Mouse (Mus musculus) stomach, embryonic 15.5 days (tissue): ENCODE measurements at regions not wholly inside any gene's neighbourhood (a gene's known extent, or its start where the extent isn't known, plus 50 kb on each side); places are given as distances from the start of the nearest gene placed in this dataset.
"Not testable (repeated sequence)": the region's sequence is repeated elsewhere in the genome, so short reads cannot be mapped to it uniquely, and the experiment has no call there.

Source experiments
- ATAC-seq: fragments of 200-750 bp; cut with Nextera tagmentation; 2 replicates; pipeline ENCODE4 v1.8.0; 2017; ENCODE audit warnings: low read depth, moderate number of reproducible peaks, moderate TSS enrichment; ENCODE audit not compliant: insufficient read depth, low FRiP score
- H3K27ac ChIP-seq: fragments of 300-500 bp; sonication (generic); 2 replicates; pipeline ENCODE4 v1.5.1; 2015; ENCODE audit warnings: mild to moderate bottlenecking, inconsistent platforms
- H3K27me3 ChIP-seq: fragments of 300-500 bp; sonication (generic); replicated peaks from 2 replicates; pipeline ENCODE4 v1.6.1; 2015; ENCODE audit warnings: inconsistent platforms
- H3K36me3 ChIP-seq: fragments of 300-500 bp; sonication (generic); 2 replicates; pipeline ENCODE4 v1.6.1; 2015; ENCODE audit warnings: inconsistent platforms
- H3K4me1 ChIP-seq: fragments of 300-500 bp; sonication (generic); 2 replicates; pipeline ENCODE4 v1.6.1; 2015; ENCODE audit warnings: inconsistent platforms
- H3K4me2 ChIP-seq: fragments of 300-500 bp; sonication (generic); 2 replicates; pipeline ENCODE4 v1.6.1; 2015; ENCODE audit warnings: mild to moderate bottlenecking, inconsistent platforms
- H3K4me3 ChIP-seq: fragments of 300-500 bp; sonication (generic); replicated peaks from 2 replicates; pipeline ENCODE4 v1.5.1; 2015; ENCODE audit warnings: inconsistent platforms
- H3K9ac ChIP-seq: fragments of 300-500 bp; sonication (generic); 2 replicates; pipeline ENCODE4 v1.6.1; 2015; ENCODE audit warnings: inconsistent platforms
- H3K9me3 ChIP-seq: fragments of 300-500 bp; sonication (generic); 2 replicates; pipeline ENCODE4 v1.6.1; 2016; ENCODE audit warnings: inconsistent platforms
- WGBS: fragments of 180-500 bp; shearing (Covaris S2); methylation state at CpG from one replicate; pipeline ENCODE4 v1.1.7; 2015; 5-methylcytosine and 5-hydroxymethylcytosine counted together

DNA sequence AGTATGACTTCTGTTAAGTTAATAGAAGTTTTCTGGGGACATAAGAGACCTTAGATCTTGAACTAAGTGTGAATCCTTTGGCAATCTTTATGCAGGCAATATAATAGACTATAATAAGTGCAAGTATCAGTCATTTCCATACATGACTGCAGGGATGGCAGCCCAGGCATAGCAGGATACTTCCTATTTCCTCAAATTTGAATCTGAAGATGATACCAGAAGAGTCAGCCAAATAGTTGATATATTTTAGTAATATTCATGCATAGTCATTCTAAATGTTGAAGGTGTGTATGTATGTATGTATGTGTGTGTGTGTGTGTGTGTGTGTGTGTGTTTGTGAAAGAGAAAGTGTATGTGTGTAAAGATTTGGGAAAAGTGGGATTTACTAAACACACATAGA is 64.3 kb downstream of the Prl2c2 start:
- not testable (repeated sequence) for H3K27ac ChIP-seq, H3K9me3 ChIP-seq, H3K9ac ChIP-seq, H3K4me1 ChIP-seq, ATAC-seq, H3K36me3 ChIP-seq, H3K4me3 ChIP-seq, H3K27me3 ChIP-seq, H3K4me2 ChIP-seq

DNA sequence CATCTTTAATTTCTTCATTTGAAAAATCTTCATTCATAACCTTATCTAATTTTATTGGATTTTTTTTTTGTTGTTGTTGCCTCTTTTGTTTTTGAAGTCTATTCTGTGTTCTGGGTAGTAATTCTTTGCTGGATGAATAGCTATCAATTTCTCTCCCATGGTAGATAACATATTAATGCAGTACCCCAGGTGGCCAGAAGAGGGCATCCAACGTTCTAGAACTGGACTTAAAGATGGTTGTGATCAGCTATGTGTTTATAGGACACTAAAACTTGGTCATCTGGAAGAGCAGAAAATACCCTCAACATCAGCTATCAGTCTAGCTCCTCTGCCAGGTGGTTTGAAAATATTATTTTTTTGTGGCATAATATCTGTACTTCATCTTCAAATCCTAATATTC is 70.1 kb downstream of the Prl2c2 start:
- not testable (repeated sequence) for H3K27ac ChIP-seq, H3K27me3 ChIP-seq, H3K9me3 ChIP-seq, H3K4me2 ChIP-seq, H3K36me3 ChIP-seq, H3K9ac ChIP-seq, H3K4me3 ChIP-seq, ATAC-seq, H3K4me1 ChIP-seq
- WGBS, result 1% methylated on average over 1 of the region's 1 CpGs

DNA sequence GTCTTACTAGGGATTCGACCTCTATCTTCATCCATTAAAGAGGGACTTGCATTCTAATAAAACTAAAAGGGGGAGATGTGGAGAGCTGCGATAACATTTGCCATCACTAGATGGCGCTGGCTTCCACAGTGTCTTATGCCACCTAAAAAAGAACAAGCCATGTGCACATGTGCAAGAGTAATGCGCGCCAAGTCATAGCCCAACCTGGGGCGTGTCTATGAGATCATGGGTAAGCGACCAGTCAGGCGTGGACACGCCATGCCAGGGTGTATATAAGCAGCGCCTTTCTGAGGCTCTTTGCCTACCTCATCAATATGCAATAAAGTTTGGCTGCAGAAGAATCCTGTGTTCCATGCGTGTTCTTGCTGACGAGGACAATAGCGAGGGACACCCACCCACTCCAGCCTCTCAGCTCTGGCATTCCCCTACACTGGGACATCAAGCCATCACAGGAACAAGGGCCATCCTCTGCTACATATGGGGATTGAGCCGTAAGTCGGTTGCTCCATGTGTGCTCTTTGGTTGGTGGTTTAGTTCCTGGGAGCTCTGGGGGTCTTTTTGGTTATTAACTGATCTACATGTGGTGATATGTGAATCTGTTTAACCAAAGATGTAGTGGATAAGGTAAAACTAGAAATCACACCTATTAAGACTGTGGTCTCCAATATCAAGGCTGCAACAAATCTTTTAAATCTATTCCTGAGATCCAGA is 73.1 kb downstream of the Prl2c2 start:
- not testable (repeated sequence) for H3K4me1 ChIP-seq, H3K27ac ChIP-seq, H3K36me3 ChIP-seq, H3K9ac ChIP-seq, H3K4me2 ChIP-seq, ATAC-seq, H3K4me3 ChIP-seq, H3K27me3 ChIP-seq
- WGBS, result 86% methylated on average over 15 of the region's 15 CpGs
- peaks cover 24% of the 10 kb centered on the region for H3K9me3 ChIP-seq

DNA sequence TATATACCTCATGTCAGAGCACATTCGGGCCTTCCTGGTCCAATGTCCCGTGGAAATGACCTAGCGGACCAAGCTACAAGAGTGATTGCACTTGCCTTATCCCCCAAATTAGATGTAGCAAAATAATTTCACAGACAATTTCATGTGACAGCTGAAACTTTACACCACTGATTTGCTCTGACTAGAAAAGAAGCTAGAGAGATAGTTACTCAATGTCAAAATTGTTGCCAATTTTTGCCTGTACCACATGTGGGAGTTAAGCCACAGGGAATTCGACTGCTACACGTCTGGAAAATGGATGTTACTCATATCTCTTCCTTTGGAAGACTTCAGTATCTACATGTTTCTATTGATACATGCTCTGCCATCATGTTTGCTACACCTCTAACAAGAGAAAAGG is 74.6 kb downstream of the Prl2c2 start:
- no peak for ATAC-seq

DNA sequence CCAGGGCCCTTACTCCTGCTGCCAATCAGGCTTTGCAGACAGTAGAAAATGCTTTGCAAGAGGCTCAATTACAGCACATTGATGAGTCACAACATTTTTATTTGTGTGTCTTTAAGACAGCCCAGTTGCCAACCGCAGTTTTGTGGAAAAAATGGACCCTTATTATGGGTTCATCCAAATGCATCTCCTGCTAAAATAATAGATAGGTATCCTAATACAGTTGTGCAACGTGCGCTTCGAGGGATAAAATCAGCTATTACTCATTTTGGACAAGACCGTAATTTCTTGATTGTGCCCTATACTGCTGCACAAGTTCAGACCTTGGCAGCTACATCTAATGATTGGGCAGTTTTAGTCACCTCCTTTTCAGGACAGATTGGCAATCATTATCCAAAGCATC is 75.4 kb downstream of the Prl2c2 start:
- Histone ChIP-seq H3K9me3 (peaks cover 33% of the 10 kb centered on the region), H3K27me3 (no peaks in the 10 kb centered on the region), H3K4me1 (no peaks in the 10 kb centered on the region), H3K9ac (no peak overlapping the region), H3K4me3 (no peak overlapping the region), H3K27ac (no peak overlapping the region), H3K4me2 (no peak overlapping the region), H3K36me3 (no peaks in the 10 kb centered on the region)
- 92% methylated on average over 5 of the region's 5 CpGs for WGBS
- no peak for ATAC-seq

More for the DNA sequence above, 74.6 kb downstream of the Prl2c2 start:
- Histone ChIP-seq H3K27me3 (no peaks in the 10 kb centered on the region), H3K4me2 (no peak overlapping the region), H3K36me3 (no peaks in the 10 kb centered on the region), H3K9me3 (peaks cover 31% of the 10 kb centered on the region), H3K4me1 (no peaks in the 10 kb centered on the region), H3K4me3 (no peak overlapping the region), H3K27ac (no peak overlapping the region), H3K9ac (no peak overlapping the region)
- WGBS, result 78% methylated on average over 5 of the region's 5 CpGs

DNA sequence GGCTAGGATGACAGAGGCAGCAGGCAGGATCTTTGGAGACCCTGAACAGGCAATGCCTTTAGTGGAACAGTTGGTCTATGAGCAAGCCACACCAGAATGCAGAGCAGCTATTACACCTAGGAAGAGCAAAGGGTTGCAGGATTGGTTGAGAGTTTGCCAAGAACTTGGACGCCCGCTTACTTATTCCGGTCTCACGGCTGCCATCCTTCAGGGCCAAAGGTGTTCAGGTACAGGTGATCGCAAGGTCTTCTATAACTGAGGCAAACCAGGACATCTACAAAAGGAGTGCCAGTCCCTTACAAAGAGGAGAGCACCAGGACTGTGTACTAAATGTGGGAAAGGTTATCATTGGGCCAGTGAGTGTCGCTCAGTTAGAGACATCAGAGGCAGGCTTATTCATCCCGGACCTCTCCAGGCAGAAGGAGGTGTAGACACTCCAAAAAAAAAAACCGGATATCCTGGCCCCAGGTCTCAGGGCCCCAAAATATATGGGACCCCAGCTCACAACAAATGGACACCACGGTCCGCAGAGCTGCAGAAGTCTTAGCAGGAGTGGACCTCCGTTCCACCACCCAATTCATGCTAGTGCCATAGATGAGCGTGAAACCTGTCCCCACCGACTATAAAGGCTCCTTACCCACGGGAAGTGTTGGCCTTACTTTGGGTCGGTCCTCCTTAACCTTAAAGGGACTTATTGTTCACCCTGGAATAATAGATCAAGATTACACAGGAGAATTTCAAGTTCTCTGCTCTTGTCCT is 77.4 kb downstream of the Prl2c2 start:
- ATAC-seq, result no peak
- H3K4me1 ChIP-seq, result no peaks in the 10 kb centered on the region
- H3K4me3 ChIP-seq, result no peak overlapping the region
- WGBS, result 89% methylated on average over 15 of the region's 15 CpGs
- H3K27me3 ChIP-seq, result no peaks in the 10 kb centered on the region
- H3K4me2 ChIP-seq, result no peak overlapping the region
- peaks cover 33% of the 10 kb centered on the region for H3K9me3 ChIP-seq
- H3K36me3 ChIP-seq, result no peaks in the 10 kb centered on the region
- H3K9ac ChIP-seq, result no peak overlapping the region
- H3K27ac ChIP-seq, result no peak overlapping the region

DNA sequence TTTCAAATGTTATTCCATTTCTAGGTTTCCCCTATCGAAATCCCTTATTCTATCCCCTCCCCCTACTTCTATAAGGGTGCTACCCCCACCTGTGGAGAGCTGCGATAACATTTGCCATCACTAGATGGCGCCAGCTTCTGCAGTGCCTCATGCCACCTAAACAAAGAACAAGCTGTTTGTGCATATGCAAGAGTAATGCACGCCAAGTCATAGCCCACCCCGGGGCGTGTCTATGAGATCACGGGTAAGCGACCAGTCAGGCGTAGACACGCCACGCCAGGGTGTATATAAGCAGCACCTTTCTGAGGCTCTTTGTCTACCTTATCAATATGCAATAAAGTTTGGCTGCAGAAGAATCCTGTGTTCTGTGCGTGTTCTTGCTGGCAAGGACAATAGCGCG is 79.6 kb downstream of the Prl2c2 start:
- WGBS, result 88% methylated on average over 14 of the region's 14 CpGs
- 0 out of 2 replicates have a peak, but pooled peaks have one; percentile 9 for ATAC-seq

DNA sequence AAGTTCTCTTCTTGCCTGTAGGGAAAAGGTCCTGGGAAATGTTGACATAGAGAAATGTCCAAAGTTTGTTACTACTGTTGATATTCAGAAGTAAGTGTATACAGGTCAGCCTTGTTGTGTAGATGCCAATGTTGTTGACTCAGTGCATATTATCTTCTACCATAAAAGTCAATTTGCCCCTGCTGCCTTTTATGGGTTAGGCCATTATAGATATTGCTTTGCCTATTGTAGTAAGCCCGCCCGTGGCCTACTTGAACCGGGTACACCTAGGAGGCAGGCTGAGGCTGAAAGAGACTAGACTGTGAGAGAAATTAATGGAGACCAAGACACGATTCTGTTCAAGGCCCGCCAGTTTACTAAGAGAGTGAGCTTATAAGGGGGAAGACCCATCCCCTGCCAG is 92.3 kb downstream of the Prl2c2 start:
- no peak overlapping the region for H3K4me3 ChIP-seq
- no peak overlapping the region for H3K27ac ChIP-seq
- no peaks in the 10 kb centered on the region for H3K4me1 ChIP-seq
- H3K27me3 ChIP-seq, result no peaks in the 10 kb centered on the region
- H3K9ac ChIP-seq, result no peak overlapping the region
- H3K9me3 ChIP-seq, result 0 out of 2 replicates have a peak, but pooled peaks cover 3% of the 10 kb centered on the region
- H3K4me2 ChIP-seq, result no peak overlapping the region
- 78% methylated on average over 5 of the region's 5 CpGs for WGBS
- H3K36me3 ChIP-seq, result no peaks in the 10 kb centered on the region
- ATAC-seq, result no peak

More for the DNA sequence above, 79.6 kb downstream of the Prl2c2 start:
- H3K4me3 ChIP-seq, result no peak overlapping the region
- H3K4me1 ChIP-seq, result no peaks in the 10 kb centered on the region
- no peak overlapping the region for H3K27ac ChIP-seq
- no peak overlapping the region for H3K4me2 ChIP-seq
- no peak overlapping the region for H3K9ac ChIP-seq
- H3K9me3 ChIP-seq, result peaks cover 33% of the 10 kb centered on the region
- no peaks in the 10 kb centered on the region for H3K27me3 ChIP-seq
- H3K36me3 ChIP-seq, result no peaks in the 10 kb centered on the region

DNA sequence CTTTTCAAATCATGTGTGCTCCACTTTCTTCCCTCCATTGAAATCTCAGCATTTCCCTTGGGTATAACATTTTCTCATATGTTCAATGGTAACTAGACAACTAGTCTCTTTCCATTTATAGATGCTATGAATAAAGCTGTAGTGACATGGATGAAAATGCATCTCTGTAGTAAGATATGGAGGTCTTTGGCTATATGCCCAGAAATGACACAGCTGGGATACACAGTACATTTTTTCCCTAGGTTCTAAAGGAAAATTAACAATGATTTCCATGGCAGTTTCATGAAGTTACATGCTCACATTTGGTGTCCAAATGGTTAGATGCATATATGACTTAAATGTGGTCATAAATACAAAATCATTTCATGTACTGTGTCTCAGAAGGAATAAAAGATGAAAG is 99.0 kb downstream of the Prl2c2 start:
- Histone ChIP-seq H3K27me3 (no peaks in the 10 kb centered on the region), H3K27ac (no peak overlapping the region), H3K4me1 (no peaks in the 10 kb centered on the region), H3K4me3 (no peak overlapping the region), H3K36me3 (no peaks in the 10 kb centered on the region), H3K9me3 (no peaks in the 10 kb centered on the region), H3K9ac (no peak overlapping the region), H3K4me2 (no peak overlapping the region)
- no peak for ATAC-seq

DNA sequence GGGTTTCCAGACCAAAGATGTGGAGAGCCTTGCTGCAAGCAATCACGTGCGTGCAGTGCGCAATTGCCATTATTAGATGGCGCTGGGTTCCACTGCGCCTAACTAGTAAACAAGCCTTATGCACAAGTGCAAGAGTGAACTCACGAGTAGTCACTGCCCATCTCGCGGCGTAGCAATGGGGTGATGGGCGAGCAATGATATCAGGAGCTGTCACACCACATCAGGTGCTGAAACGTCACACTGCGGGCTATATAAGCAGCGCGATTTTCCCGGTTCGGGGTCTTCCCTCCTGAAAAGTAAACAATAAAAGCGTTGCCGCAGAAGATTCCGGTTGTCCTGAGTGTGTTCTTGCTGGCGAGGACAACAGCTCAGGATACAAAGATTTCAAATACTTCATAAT is 89.8 kb upstream of the Prl2c3 start:
- H3K9me3 ChIP-seq, H3K9ac ChIP-seq, ATAC-seq, H3K4me2 ChIP-seq, H3K27ac ChIP-seq, H3K27me3 ChIP-seq, H3K4me3 ChIP-seq, H3K36me3 ChIP-seq, H3K4me1 ChIP-seq: not testable (repeated sequence)
- WGBS, result 86% methylated on average over 20 of the region's 20 CpGs

DNA sequence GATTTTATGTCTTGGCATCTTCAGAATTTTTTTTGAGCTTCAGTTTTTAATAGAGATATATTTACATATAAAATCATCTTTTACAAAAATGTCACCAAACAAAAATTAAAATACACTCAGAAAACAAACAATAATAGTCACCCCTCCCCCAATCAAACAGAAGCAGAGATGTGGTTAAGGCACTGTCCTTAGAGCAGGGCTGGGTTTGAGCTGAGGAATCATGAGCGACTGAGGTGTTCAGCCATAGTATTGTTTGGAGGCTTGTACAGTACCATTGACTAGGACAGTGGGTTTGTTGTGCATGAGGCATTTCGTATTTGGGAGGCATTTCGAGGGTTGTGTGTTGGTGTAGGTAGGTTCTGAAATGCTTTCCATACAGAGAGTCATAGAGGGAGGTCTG is 79.6 kb upstream of the Prl2c3 start:
- not testable (repeated sequence) for H3K4me1 ChIP-seq, H3K9ac ChIP-seq, H3K4me3 ChIP-seq, H3K27ac ChIP-seq, H3K4me2 ChIP-seq, H3K36me3 ChIP-seq, H3K27me3 ChIP-seq, H3K9me3 ChIP-seq, ATAC-seq
- 68% methylated on average over 3 of the region's 3 CpGs for WGBS

DNA sequence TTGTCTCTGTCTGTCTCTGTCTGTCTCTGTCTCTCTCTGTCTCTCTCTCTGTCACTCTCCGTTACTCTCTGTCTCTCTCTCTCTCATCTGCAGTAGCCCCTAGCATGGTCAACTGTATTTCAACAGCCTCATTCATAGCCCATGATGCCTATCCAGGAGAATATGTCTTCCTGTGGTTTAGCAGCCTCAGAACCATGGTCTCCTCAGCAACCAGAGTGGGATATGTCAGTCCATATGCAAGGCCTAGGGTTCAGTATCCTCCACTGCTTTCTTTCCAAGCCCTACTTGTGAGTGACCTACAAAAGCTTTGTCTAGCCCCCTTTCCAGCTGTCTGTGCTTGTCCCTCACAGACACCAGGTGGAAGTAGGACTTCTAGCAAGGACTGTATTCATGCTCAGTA is 65.1 kb upstream of the Prl2c3 start:
- H3K9me3 ChIP-seq, H3K9ac ChIP-seq, H3K4me1 ChIP-seq, H3K36me3 ChIP-seq, H3K4me2 ChIP-seq, H3K27ac ChIP-seq, H3K27me3 ChIP-seq, H3K4me3 ChIP-seq: not testable (repeated sequence)
- 91% methylated on average over 1 of the region's 1 CpGs for WGBS
- peak; percentile 9; the same call in 1 of the 2 replicates for ATAC-seq
